Mouse (Mus musculus) right cerebral cortex, postnatal 4 days (tissue): ENCODE results near the gene Slc22a6.

Experiments
- DNase-seq: peaks from one replicate; pipeline ENCODE4 v3.0.0-alpha.2; 2022

Slc22a6 gene

DNA sequence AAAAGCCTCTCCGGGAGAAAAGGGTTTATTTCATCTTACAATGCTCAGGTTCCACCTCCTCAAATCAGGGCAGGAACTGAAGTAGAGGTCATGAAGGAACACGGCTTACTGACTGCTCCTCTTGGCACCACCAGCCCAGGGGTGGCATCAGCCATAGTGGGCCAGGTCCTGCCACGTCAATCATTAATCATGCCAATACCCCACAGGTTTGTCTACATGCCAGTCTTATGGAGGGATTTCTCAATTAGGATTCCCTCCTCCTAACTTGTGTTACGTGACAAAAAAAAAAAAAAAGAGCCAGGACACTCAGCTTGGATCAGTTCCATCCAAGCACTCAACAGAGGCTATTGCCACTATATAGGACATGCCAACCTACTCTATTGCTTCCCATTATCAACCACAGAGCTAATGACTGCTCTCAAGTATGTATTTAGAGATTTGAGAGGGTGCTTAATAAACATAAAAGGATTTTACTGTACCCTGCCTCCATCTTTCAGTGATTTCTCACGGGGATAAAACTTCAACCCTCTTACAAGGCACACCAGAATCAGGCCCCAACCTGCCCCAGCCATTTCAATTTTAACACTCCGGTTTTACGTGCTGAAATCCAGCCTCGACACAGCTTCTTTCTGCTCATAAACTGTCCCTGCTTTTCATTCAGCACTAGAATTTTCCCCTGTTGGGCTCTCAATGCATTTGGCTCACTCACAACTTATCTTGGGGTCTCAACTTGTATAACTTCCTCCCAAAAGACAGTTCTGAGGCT lies 6.3 kb upstream of the Slc22a6 start:
- DNase-seq: no peak

DNA sequence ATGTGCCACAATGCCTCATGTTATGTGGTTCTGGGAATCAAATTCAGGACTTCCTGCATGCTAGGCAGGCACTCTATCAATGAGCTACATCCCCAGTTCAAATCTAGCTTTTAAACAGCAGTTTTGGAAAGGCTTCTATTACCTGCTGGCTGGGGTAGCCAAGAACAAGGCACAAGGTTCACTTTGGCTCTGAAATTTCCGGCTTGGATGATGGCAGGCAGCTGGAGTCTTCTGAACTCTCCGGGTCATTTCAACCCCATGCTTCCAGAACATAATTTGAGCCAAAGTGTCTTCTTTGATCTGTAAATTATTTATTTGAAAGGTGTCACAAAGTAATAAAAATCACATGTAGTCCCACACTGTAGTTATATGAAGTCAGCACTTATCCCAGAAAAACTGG lies 4.7 kb upstream of the Slc22a6 start:
- no peak for DNase-seq

- DNase-seq: no peak
These were observed 3.5 kb upstream of the Slc22a6 start for GRCm38 (mm10) chr19:8614343-8614742.

DNA sequence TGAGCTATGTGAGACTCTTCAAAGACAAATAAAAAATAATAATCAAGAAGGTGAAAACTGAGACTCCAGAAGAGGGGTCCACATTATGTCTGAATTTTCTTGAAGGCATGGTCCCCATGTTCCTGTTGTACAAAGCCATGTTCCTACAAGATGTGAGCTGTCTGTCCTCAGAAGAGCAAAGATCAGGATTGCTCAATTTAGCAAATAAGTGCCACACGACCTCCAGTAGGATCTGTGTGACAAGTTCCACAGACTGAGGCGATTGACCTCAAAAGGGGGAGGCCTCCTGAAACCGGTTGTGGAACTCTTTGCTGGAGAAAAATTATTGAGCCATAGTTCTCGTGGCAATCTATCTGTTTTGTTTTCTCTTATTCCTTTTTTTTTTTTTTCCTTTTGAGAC lies 1.5 kb upstream of the Slc22a6 start:
- no peak for DNase-seq

- DNase-seq: no peak
These were observed 3.3 kb downstream of the Slc22a6 start for GRCm38 (mm10) chr19:8621098-8621497.

- no peak for DNase-seq
These were observed 12.4 kb downstream of the Slc22a6 start for GRCm38 (mm10) chr19:8630249-8630648.

DNA sequence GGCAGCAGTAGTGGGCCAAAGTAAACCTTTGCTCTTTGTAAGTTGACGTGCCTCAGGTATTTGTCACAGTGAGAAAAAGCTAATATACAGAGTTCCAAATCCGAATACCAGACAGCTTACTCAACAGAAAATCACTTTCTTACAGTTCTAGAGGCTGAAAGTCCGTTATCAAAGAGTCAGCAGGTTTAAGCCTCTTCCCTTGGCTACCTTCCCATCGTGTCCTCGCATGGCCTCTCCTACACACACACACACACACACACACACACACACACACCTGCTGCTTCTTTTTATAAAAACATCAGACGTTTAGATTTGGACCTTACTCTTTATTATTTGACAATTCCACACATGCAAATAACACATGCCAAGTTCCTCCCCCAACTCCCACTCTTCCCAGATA lies 13.0 kb downstream of the Slc22a6 start:
- no peak for DNase-seq

DNA sequence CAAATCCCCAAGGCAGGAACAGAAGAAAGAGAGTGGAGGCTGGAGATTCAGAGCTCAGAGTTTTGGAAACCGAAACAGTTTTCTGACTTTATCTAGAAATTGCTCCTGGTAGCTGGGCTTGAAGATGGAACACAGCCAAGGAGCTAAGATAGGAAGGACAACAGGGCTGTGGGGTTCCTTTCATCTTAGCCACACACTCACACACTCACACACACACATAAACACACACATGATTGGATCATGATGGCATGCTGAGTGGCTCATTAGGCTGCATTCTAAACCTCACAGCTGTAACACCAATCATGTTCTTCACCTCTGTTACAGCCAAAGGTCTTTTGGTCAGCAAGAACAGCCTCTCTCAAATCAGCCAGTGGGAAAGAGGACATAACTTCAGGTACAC lies 14.2 kb downstream of the Slc22a6 start:
- DNase-seq: no peak

DNA sequence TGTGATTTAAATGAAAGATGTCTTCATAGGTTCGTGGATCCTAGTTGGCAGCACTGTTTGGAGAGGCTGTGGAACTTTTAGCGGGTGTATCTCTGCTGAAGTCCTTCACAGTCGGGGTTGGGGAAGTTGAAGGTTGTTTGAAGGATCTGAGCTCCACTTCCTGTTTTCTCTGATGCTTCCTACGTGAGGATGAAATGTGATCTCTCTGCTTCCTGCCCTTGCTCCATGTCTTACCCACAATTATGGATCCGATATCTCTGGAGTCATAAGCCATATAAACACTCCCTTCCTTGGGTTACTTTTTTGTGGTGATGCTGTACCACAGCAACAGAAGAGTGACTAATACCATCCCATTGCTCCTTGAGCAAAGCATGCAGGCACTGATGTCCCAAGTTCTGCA lies 24.2 kb downstream of the Slc22a6 start:
- DNase-seq: no peak

DNA sequence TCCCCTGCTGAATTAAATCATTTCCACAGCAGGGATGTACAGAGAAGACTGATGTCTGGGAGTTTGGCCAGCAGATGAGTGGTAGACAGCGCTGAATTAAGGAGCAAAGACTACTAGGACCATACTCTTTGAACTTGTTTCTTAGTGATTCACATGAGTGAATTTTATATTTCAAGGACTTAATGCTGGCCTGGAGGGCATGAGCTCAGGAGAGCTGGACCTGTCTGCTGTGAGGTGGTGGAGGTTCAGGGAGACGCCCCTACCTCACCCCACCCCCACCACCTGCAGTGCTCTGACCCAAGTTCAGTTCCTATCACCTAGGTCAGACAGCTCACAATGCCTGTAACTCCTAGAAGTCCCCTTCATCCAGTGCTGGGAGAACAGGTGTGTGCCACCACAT lies 28.6 kb downstream of the Slc22a6 start:
- no peak for DNase-seq

DNA sequence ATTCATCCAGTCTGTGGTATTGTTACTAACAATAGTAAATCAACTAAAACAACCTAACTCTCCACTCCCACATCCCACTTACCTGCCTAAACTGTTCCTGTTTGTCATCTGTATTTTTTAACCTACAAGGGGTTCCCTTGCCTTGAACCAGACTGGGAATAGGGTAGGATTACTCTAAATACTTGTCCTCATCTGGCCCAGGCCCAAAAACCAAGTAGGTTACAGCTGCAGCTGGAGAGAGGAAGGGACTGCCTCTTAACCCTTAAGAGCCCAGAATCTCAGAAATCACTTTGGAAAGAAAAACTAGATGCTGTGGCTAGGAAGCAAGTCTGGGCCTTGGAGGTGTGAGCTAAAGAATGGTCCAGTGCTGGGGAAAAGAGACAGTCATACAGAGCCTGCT lies 38.0 kb downstream of the Slc22a6 start:
- DNase-seq: no peak

DNA sequence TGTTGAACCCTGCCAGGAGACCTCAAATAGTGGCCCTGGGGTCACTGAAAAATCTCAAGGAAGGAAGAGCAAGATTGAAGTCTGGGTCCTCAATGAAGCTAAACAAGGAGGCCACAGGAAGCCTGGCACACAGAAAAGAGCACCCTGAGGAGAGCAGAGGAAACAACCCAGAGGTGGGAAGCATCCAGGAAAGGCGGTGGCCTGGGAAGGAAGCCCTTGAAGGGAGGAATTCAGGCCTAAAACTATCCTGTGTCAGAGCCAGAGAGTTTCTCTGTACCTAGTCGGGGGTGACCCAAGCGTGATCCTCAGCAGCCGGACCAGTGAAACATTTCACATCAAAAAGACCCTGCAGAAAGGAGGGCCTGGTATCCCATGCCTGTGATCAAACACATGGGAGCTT lies 38.5 kb downstream of the Slc22a6 start:
- no peak for DNase-seq

GRCm38 (mm10) chr19:8661821-8662307 lies 44.0 kb downstream of the Slc22a6 start:
- peak; percentile 69 for DNase-seq

DNA sequence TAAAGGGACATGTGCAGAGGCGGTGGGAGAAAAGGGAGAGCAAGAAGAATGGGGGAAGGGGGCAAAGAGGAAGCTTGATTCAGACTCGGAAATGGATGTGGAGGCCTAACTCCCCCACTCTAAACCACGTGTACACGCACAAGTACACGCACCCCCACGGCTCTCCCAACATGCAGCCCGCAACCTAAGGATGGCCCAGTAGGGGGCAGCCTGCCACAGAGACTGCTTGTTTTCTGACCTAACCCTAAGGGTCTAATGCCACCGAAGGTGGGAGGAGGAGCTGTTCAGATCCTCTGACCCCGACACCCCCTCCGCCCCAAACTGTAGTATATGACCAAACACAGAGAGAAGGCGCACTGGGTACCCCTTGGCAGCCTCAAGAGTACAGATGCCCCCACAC lies 44.5 kb downstream of the Slc22a6 start:
- peak; percentile 78 for DNase-seq

- DNase-seq: peak; percentile 46
These were observed 45.6 kb downstream of the Slc22a6 start, which contains the start of gene Chrm1 for GRCm38 (mm10) chr19:8663360-8663839. Gene Chrm1, plus strand, starts transcription at chr19:8663789.

DNA sequence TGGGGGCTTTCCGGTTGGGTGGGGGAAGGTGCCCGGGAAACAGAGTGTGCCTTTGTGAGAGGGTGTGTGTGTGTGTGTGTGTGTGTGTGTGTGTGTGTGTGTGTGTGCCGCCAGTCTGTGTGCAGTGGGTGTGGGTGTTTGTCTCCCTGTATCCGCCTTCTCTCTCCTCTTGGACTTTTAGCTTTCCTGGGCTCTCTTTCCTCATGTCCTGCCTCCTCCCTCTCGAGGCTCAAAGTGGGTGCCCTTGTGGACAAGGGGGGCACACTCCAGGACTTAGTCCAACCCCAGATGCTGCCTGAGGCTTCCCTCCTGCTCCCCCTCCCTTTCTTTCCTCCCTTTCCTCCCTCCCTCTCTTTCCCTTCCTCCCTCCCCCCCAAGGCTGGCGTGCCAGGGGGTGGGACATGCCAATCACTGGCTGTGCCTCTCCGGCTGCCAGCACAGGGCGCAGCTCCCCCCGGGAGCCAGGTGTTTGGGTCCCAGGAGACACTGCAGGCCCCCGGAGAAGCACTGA lies 46.1 kb downstream of the Slc22a6 start:
- peak; percentile 76 for DNase-seq

DNA sequence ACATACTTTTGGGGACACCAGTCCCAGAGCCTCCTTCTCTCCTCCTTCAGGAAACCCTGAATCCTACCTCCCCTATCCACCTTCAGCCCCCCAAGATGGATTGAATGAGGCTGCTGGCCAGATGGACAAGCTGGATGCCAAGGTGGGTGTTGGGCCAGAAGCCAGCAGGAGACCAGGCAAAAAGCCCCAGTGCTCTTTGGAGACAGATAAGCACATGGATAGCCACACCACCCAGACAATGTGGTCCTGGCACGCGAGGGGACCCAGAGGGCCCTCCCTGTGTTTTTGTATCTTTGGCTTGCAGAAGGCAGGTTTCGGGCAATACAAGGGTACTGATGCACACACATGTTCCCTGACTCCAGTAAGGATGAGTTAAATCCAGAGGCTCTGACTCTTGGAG lies 47.0 kb downstream of the Slc22a6 start:
- no peak for DNase-seq

DNA sequence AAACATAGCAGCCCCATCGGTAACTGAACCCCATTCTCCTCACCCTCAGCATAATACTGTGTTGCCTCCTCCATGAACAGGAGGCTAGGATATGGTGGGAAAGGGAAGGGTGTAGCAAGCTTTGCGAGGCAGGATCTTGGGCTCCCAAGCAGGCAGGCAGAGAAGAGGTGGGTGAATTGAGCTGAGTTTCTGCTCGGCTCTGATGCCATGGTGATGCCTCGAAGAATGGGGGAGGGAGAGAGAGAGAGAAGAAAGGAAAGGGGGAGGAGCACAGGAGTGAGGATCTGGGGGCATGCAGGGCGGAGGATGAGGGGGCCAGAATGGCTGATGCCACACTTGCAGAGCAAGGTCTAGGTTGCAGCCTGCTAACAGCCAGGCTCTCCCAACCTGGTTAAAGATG lies 47.9 kb downstream of the Slc22a6 start:
- DNase-seq: no peak

GRCm38 (mm10) chr19:8672859-8673258 lies 55.0 kb downstream of the Slc22a6 start:
- no peak for DNase-seq

- no peak for DNase-seq
These were observed 55.7 kb downstream of the Slc22a6 start for GRCm38 (mm10) chr19:8673336-8674063.
